Mouse (Mus musculus): Measurements from ENCODE around the gene Klhdc7b. TPM values are rescaled to one million over a fixed set of nuclear protein-coding genes. Genes with fewer than 3 reads are reported as not detected.

Gene Klhdc7b
- polyA plus RNA-seq (2015; fragmentation: Nextera tagmentation; extraction: Ambion mirVana), result 0.07 TPM in 1 of 2 replicates, not detected in the other

DNA sequence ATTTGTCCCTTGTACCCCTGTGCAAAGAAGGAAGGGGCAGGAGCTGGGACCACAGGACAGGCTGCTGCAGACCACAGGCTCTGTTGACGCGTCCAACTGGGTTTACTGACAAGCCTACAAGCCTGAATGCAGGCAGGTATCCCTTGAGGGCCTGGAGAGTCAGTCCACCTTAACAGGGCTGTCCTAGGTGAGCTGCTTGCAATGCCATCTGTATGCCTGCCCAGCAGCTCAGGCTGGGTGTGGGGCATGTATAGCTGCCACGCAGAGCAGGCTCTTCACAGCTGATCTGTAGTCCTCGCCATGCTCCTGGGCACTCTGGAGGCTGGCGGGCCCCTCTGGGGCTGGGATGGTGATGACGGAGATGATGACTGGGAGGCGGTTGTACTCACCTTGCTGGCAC lies at the start of gene Klhdc7b:
TSS of gene Klhdc7b (plus strand) at position 301 of the 400 bp plus-strand sequence.
- Histone ChIP-seq H3K9ac (no peak within 1 kb of the TSS), H3K27ac (replicated peaks) (no peak within 1 kb of the TSS), H3K4me1 (replicated peaks) (0 out of 2 replicates have a peak, but pooled peaks cover under 1% of the 10 kb centered on the region), H3K36me3 (no peaks in the 10 kb centered on the region), H3K4me3 (no peak within 1 kb of the TSS), H3K27me3 (peaks cover 15% of the 10 kb centered on the region), H3K9me3 (no peaks in the 10 kb centered on the region), H3K4me2 (no peak within 1 kb of the TSS)
- no peak for ATAC-seq (ENCODE audit: low FRiP score, low read depth)
- 93% methylated on average over 7 of the region's 7 CpGs for WGBS

DNA sequence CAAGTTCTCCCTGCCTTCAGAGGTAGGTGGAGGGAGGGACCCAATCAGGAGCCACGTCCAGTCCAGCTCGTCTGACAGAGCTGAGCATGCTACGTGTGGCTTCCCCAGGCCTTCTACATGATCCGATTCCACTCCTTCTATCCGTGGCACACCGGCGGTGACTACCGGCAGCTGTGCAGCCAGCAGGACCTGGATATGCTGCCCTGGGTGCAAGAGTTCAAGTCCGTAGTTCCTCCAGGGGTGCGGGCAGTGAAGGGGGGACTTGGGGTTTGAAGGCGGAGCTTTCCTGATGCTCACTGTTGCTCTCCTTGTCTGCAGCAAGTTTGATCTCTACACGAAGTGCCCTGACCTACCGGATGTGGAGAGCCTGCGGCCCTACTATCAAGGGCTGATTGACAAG lies 48.3 kb upstream of the Klhdc7b start:
- 85% methylated on average over 14 of the region's 14 CpGs for WGBS
- no peak for ATAC-seq (ENCODE audit: low FRiP score, low read depth)
- Histone ChIP-seq H3K9ac (no peak overlapping the region), H3K4me3 (no peak overlapping the region), H3K36me3 (no peaks in the 10 kb centered on the region), H3K27ac (replicated peaks) (no peak overlapping the region), H3K4me2 (no peak overlapping the region), H3K9me3 (no peaks in the 10 kb centered on the region), H3K4me1 (replicated peaks) (no peaks in the 10 kb centered on the region), H3K27me3 (no peaks in the 10 kb centered on the region)

DNA sequence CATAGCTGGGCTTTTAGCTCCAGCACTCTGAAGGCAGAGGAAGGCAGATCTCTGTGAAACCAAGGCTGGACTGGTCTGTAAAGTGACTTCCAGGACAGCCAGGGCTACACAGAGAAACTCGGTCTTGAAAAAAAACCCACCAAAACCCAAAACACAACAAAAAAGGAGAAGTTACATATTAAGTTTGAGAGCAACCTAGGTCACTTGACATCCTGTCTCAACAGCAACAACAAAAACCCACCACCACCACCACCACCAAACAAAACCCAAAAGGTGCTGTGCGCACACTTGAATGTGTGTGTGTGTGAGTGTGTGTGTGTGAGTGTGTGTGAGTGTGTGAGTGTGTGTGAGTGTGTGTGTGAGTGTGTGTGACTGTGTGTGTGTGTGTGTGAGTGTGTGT lies 45.0 kb upstream of the Klhdc7b start:
- no peak overlapping the region for H3K9ac ChIP-seq
- no peaks in the 10 kb centered on the region for H3K9me3 ChIP-seq
- no peaks in the 10 kb centered on the region for H3K4me1 ChIP-seq (replicated peaks)
- no peak for ATAC-seq (ENCODE audit: low FRiP score, low read depth)
- no peak overlapping the region for H3K4me3 ChIP-seq
- H3K4me2 ChIP-seq, result no peak overlapping the region
- 88% methylated on average over 2 of the region's 2 CpGs for WGBS
- no peak overlapping the region for H3K27ac ChIP-seq (replicated peaks)
- H3K27me3 ChIP-seq, result no peaks in the 10 kb centered on the region
- no peaks in the 10 kb centered on the region for H3K36me3 ChIP-seq

DNA sequence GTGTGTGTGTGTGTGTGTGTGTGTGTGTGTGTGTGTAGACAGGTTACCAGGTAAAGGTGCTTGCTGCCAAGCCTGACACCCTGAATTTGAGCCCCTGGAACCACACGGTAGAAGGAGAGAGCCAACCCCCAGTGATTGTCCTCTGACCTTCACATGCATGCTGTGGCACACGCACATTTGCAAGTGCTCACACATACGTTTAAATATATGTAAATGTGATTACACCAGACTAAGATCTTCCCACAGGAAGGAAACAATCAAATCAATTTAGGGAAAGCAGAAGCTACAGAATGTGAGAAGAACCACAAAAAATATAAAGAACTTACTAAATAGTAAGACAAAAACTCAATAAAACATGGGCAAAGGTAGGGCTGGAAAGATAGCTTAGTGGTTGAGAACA lies 44.6 kb upstream of the Klhdc7b start:
- H3K4me3 ChIP-seq, result no peak overlapping the region
- no peak overlapping the region for H3K9ac ChIP-seq
- no peak for ATAC-seq (ENCODE audit: low FRiP score, low read depth)
- H3K36me3 ChIP-seq, result no peaks in the 10 kb centered on the region
- H3K4me2 ChIP-seq, result no peak overlapping the region
- no peaks in the 10 kb centered on the region for H3K4me1 ChIP-seq (replicated peaks)
- 83% methylated on average over 3 of the region's 3 CpGs for WGBS
- no peaks in the 10 kb centered on the region for H3K9me3 ChIP-seq
- H3K27ac ChIP-seq (replicated peaks), result no peak overlapping the region
- no peaks in the 10 kb centered on the region for H3K27me3 ChIP-seq

DNA sequence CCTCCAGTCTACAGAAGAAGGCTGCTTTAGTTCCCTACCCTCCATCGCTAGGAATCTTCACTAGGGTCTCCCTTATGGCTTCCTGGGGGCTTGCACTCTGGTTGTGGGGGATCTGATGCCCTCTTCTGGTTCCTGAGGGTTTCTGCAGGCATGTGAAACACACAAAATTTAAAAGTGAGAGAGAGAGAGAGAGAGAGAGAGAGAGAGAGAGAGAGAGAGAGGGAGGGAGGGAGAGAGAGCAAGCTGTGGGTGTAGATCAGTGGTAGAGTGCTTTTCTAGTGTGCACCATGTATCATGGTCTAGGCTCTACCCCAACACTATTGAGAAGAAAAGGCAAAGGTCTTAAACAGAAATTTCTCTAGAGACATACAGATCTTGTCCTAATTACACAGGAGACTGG lies 43.0 kb upstream of the Klhdc7b start:
- WGBS, result 50% methylated on average over 1 of the region's 1 CpGs
- no peak overlapping the region for H3K4me2 ChIP-seq
- H3K9me3 ChIP-seq, result no peaks in the 10 kb centered on the region
- no peaks in the 10 kb centered on the region for H3K4me1 ChIP-seq (replicated peaks)
- H3K4me3 ChIP-seq, result no peak overlapping the region
- no peak overlapping the region for H3K9ac ChIP-seq
- no peaks in the 10 kb centered on the region for H3K27me3 ChIP-seq
- H3K36me3 ChIP-seq, result no peaks in the 10 kb centered on the region
- no peak for ATAC-seq (ENCODE audit: low FRiP score, low read depth)
- H3K27ac ChIP-seq (replicated peaks), result no peak overlapping the region

DNA sequence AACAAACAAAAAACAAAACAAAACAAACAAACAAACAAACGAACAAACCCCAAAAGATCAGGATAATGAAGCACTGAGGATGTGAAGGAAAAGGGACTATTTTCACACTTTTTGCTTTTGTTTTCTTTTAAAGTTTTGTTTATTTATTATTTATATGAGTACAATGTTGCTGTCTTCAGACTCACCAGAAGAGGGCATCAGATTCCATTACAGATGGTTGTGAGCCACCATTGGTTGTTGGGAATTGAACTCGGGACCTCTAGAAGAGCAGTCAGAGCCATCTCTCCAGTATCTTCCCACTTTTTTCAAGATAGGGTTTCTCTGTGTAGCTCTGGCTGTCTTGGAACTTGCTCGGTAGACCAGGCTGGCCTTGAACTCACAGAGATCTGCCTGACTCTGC lies 41.4 kb upstream of the Klhdc7b start:
- 92% methylated on average over 3 of the region's 3 CpGs for WGBS
- Histone ChIP-seq H3K9me3 (no peaks in the 10 kb centered on the region), H3K4me3 (no peak overlapping the region), H3K36me3 (no peaks in the 10 kb centered on the region), H3K4me1 (replicated peaks) (no peaks in the 10 kb centered on the region), H3K4me2 (no peak overlapping the region), H3K27me3 (no peaks in the 10 kb centered on the region), H3K27ac (replicated peaks) (no peak overlapping the region), H3K9ac (no peak overlapping the region)
- no peak for ATAC-seq (ENCODE audit: low FRiP score, low read depth)

DNA sequence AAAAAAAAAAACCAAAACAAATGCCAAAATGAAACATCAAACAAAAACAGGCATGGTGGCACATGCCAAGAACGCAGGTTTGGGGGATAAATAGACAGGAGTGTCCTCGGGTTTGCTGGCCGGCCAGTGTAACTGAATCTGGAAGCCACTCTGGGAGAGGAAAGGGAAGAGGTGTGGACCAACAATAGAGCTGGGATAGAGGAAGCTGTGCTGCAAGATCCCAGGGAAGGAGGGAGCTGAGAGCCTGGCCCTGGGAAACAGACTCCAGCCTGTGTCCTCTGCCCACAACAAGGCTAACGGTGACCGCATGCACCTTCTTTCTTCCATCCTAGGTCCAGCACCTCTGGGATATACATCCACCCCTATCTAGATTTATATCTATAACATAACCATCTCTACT lies 34.3 kb upstream of the Klhdc7b start:
- H3K4me1 ChIP-seq (replicated peaks), result peaks cover 13% of the 10 kb centered on the region
- no peaks in the 10 kb centered on the region for H3K9me3 ChIP-seq
- no peak overlapping the region for H3K9ac ChIP-seq
- no peaks in the 10 kb centered on the region for H3K27me3 ChIP-seq
- WGBS, result 89% methylated on average over 5 of the region's 5 CpGs
- no peak for ATAC-seq (ENCODE audit: low FRiP score, low read depth)
- no peak overlapping the region for H3K4me2 ChIP-seq
- no peak overlapping the region for H3K27ac ChIP-seq (replicated peaks)
- no peak overlapping the region for H3K4me3 ChIP-seq
- peaks cover 24% of the 10 kb centered on the region for H3K36me3 ChIP-seq

DNA sequence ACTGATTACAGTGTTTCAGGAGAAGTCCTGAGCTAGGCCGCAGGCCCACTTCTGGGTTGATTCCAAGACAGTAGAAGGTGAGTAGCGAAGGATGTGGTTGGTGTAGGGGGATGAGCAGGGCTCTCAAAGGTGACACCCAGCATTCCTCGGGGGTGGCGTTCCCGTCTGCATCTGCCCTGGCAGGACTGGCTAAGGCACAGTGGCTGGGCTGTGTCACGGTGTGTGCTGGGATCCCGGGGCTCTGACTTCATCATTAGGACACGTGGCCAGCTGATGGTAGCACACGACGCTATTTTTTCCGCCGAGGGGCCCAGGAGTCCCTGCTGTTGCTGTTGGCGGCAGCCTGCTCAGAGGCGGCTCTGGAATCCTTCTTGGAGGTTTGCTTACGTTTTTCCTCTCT lies 33.4 kb upstream of the Klhdc7b start:
- Histone ChIP-seq H3K4me2 (no peak overlapping the region), H3K4me3 (no peak overlapping the region), H3K9me3 (no peaks in the 10 kb centered on the region), H3K9ac (no peak overlapping the region), H3K36me3 (peaks cover 24% of the 10 kb centered on the region), H3K27ac (replicated peaks) (no peak overlapping the region), H3K27me3 (no peaks in the 10 kb centered on the region), H3K4me1 (replicated peaks) (peaks cover 14% of the 10 kb centered on the region)
- 93% methylated on average over 15 of the region's 15 CpGs for WGBS
- ATAC-seq (ENCODE audit: low FRiP score, low read depth), result no peak

DNA sequence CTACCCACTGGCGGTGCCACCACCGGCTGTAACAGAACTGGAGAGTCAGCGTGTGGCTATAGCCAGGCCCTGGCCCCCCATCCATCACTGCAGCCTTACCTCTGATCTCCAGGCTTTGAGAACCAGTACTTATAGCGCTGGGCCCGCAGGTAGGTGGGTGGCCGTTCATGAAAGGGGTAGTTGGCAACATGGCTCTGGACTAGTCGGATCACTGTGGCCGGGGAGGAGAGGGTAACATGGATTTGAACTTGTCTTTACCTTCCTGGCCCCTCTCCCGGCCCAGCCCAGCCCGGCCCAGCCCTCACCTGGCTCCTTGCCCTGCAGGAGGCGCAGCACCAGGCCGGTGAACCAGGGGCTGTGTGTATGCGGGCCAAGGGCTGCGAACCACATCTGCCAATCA lies 32.7 kb upstream of the Klhdc7b start:
- Histone ChIP-seq H3K27me3 (no peaks in the 10 kb centered on the region), H3K9me3 (no peaks in the 10 kb centered on the region), H3K9ac (no peak overlapping the region), H3K4me3 (no peak overlapping the region), H3K36me3 (peaks cover 24% of the 10 kb centered on the region), H3K4me1 (replicated peaks) (peaks cover 22% of the 10 kb centered on the region), H3K4me2 (no peak overlapping the region), H3K27ac (replicated peaks) (no peak overlapping the region)
- WGBS, result 95% methylated on average over 14 of the region's 14 CpGs
- no peak for ATAC-seq (ENCODE audit: low FRiP score, low read depth)

DNA sequence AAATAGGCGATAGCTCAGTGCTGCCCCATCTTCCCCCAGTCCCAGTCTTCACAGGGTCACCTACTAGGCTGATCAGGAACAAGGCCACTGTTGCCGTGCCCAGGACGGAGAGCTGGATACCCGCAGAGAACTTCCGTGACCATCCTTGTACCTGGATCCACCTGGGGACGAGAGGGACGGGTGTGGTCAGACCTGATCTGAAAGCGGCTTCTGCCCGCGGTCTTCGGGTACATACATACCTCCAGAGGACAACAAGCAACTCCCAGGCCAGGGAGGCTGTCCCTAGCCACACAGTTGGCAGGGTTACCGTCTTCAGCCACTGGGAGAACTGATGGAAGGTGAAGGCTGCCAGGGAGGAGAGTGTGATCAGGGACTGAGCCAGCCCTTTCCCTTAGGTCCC lies 31.9 kb upstream of the Klhdc7b start:
- ATAC-seq (ENCODE audit: low FRiP score, low read depth), result no peak
- Histone ChIP-seq H3K36me3 (peaks cover 24% of the 10 kb centered on the region), H3K4me1 (replicated peaks) (peaks cover 29% of the 10 kb centered on the region), H3K4me3 (no peak overlapping the region), H3K9ac (no peak overlapping the region), H3K27ac (replicated peaks) (no peak overlapping the region), H3K9me3 (no peaks in the 10 kb centered on the region), H3K27me3 (no peaks in the 10 kb centered on the region), H3K4me2 (no peak overlapping the region)
- WGBS, result 95% methylated on average over 12 of the region's 12 CpGs

DNA sequence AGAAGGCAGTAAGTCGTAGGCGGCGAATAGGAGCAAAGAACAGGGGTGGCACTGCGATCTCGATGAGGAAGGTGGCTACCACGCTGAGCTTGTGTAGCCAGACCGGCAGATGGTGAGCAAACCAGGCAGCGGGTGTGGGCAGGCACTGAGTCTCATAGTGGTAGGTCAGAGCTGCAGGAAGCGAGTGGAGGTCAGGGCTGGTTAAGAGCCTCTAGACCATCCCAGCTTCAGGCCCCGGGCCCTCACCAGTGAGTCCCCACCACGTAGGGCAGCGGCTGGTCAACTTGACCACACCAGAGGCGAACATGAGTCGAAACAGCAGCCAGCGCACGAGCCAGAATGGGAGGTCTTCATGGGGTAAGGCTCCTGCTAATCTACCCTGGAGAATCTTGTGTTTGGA lies 30.9 kb upstream of the Klhdc7b start:
- ATAC-seq (ENCODE audit: low FRiP score, low read depth), result no peak
- 96% methylated on average over 16 of the region's 16 CpGs for WGBS
- Histone ChIP-seq H3K4me3 (no peak overlapping the region), H3K9ac (no peak overlapping the region), H3K4me1 (replicated peaks) (peaks cover 34% of the 10 kb centered on the region), H3K36me3 (peaks cover 24% of the 10 kb centered on the region), H3K4me2 (peak overlapping the region; percentile 91; the same call in 1 of the 2 replicates), H3K27ac (replicated peaks) (no peak overlapping the region), H3K27me3 (no peaks in the 10 kb centered on the region), H3K9me3 (no peaks in the 10 kb centered on the region)

DNA sequence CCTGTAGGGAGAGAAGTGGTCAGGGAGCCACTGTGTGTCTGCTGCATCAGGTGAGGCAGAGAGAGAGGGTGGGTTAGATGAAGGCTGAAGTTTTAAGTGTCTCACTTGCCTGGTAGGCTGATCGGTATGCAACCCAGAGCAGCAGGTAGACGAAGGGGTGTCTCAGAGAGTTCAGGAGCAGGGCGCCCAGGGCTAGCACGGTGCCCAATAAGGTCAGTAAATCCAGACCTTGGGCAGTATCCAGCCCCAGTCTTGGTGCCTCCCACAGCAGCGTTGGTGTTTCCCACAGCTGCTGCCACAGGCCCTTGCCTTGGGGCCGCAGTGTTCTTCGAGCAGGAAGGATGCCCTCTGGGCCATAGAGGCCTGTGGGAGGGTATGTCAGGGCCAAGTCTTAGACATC lies 30.3 kb upstream of the Klhdc7b start:
- ATAC-seq (ENCODE audit: low FRiP score, low read depth), result no peak
- 78% methylated on average over 7 of the region's 7 CpGs for WGBS

More for the DNA sequence above, 30.3 kb upstream of the Klhdc7b start:
- Histone ChIP-seq H3K9me3 (no peaks in the 10 kb centered on the region), H3K4me3 (peak overlapping the region; percentile 72), H3K36me3 (peaks cover 24% of the 10 kb centered on the region), H3K27me3 (no peaks in the 10 kb centered on the region), H3K4me1 (replicated peaks) (peaks cover 34% of the 10 kb centered on the region), H3K9ac (peak overlapping the region; percentile 76), H3K27ac (replicated peaks) (no peak overlapping the region), H3K4me2 (peak overlapping the region; percentile 91)
